Mouse (Mus musculus): ENCODE data around the gene Id1. TPM values are rescaled to one million over a fixed set of nuclear protein-coding genes. Genes with fewer than 3 reads are reported as not detected.

Gene Id1
- total and polyA plus RNA-seq, 2 experiments from 2014 or later: 58.8 to 59.8 TPM

DNA sequence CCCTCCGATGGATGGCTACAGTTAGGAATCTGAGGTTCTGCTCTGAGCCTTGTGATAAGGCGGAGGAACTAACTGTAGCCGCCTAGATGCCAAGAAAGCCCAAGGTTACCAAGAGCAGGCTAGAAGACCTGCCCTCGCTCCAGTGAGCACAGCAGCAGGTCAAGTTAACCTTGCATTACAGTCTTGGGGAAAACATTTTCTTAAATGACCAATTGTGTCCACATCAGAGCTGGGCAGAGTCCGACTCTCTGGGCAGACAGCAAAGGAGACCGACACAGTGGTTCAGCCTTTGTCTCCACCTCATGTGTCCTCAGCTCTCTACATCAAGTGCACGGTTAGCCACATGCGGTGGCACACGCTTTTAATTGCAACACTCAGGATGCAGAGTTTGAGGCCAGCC is 35.5 kb downstream of the Id1 start:
- H3K9ac ChIP-seq: no peak overlapping the region
- DNase-seq: no peak
- no peak overlapping the region for H3K4me3 ChIP-seq (ENCODE audit: low read depth, low read length)
- H3K27ac ChIP-seq (ENCODE audit: low read depth, low read length): no peak overlapping the region
- H3K4me2 ChIP-seq (ENCODE audit: low read depth): no peak overlapping the region
- no peak for ATAC-seq
- WGBS: 91% methylated on average over 9 of the region's 9 CpGs
- H3K4me1 ChIP-seq (ENCODE audit: insufficient read depth): no peaks in the 10 kb centered on the region
- no peaks in the 10 kb centered on the region for H3K27me3 ChIP-seq (ENCODE audit: insufficient read depth, low read length)
- no peak for TF ChIP-seq CTCF (IDR thresholded peaks at IDR 0.05; ENCODE audit: low read depth)
- no peaks in the 10 kb centered on the region for H3K9me3 ChIP-seq (ENCODE audit: low read length)
- H3K36me3 ChIP-seq (ENCODE audit: insufficient read depth): no peaks in the 10 kb centered on the region

GRCm38 (mm10) chr2:152772231-152772630 is 36.2 kb downstream of the Id1 start:
- no peak overlapping the region for H3K4me3 ChIP-seq (ENCODE audit: low read depth, low read length)
- ATAC-seq (no peak), DNase-seq (no peak)
- H3K9ac ChIP-seq: no peak overlapping the region
- 33% methylated on average over 1 of the region's 1 CpGs for WGBS
- H3K36me3 ChIP-seq (ENCODE audit: insufficient read depth): no peaks in the 10 kb centered on the region
- H3K4me1 ChIP-seq (ENCODE audit: insufficient read depth): no peaks in the 10 kb centered on the region
- no peak overlapping the region for H3K4me2 ChIP-seq (ENCODE audit: low read depth)
- no peaks in the 10 kb centered on the region for H3K27me3 ChIP-seq (ENCODE audit: insufficient read depth, low read length)
- no peaks in the 10 kb centered on the region for H3K9me3 ChIP-seq (ENCODE audit: low read length)
- no peak overlapping the region for H3K27ac ChIP-seq (ENCODE audit: low read depth, low read length)
- TF ChIP-seq CTCF (IDR thresholded peaks at IDR 0.05; ENCODE audit: low read depth): no peak

DNA sequence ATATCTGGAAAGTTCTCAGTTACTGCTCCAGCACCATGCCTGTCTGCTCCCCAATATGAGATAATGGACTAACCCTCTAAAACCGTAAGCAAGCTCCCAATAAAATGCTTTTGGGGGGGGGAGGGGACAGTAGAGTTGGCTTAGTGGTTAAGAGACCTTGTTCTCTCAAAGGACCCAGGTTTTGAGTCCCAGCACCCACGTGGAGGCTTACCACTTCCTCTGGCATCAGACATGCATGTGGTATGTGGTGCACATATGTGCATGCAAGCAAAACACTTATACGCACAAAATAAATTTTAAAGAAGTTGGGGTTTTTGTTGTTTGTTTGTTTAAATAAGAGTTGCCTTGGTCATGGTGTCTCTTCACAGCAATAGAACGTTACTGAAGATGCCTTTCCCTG is 39.3 kb downstream of the Id1 start:
- H3K4me2 ChIP-seq (ENCODE audit: low read depth): no peak overlapping the region
- 0 out of 2 replicates have a peak, but pooled peaks cover 10% of the 10 kb centered on the region for H3K36me3 ChIP-seq (ENCODE audit: insufficient read depth)
- no peak overlapping the region for H3K27ac ChIP-seq (ENCODE audit: low read depth, low read length)
- no peaks in the 10 kb centered on the region for H3K9me3 ChIP-seq (ENCODE audit: low read length)
- H3K27me3 ChIP-seq (ENCODE audit: insufficient read depth, low read length): no peaks in the 10 kb centered on the region
- no peak overlapping the region for H3K9ac ChIP-seq
- no peak for DNase-seq
- no peak for ATAC-seq
- no peaks in the 10 kb centered on the region for H3K4me1 ChIP-seq (ENCODE audit: insufficient read depth)
- no peak for TF ChIP-seq CTCF (IDR thresholded peaks at IDR 0.05; ENCODE audit: low read depth)
- no peak overlapping the region for H3K4me3 ChIP-seq (ENCODE audit: low read depth, low read length)
- WGBS: 78% methylated on average over 4 of the region's 4 CpGs

GRCm38 (mm10) chr2:152776019-152776418 is 40.0 kb downstream of the Id1 start:
- no peak for DNase-seq
- no peak overlapping the region for H3K4me2 ChIP-seq (ENCODE audit: low read depth)
- no peak for ATAC-seq
- H3K9ac ChIP-seq: no peak overlapping the region
- TF ChIP-seq CTCF (IDR thresholded peaks at IDR 0.05; ENCODE audit: low read depth): no peak
- H3K27ac ChIP-seq (ENCODE audit: low read depth, low read length): no peak overlapping the region
- 55% methylated on average over 3 of the region's 3 CpGs for WGBS
- no peak overlapping the region for H3K4me3 ChIP-seq (ENCODE audit: low read depth, low read length)
- peaks cover 15% of the 10 kb centered on the region; the same call in 1 of the 2 replicates for H3K36me3 ChIP-seq (ENCODE audit: insufficient read depth)
- no peaks in the 10 kb centered on the region for H3K4me1 ChIP-seq (ENCODE audit: insufficient read depth)
- no peaks in the 10 kb centered on the region for H3K9me3 ChIP-seq (ENCODE audit: low read length)
- H3K27me3 ChIP-seq (ENCODE audit: insufficient read depth, low read length): no peaks in the 10 kb centered on the region

GRCm38 (mm10) chr2:152776435-152776834 is 40.4 kb downstream of the Id1 start:
- Histone ChIP-seq H3K9ac (no peak overlapping the region), H3K9me3 (ENCODE audit: low read length) (no peaks in the 10 kb centered on the region), H3K4me1 (ENCODE audit: insufficient read depth) (no peaks in the 10 kb centered on the region), H3K27ac (ENCODE audit: low read depth, low read length) (no peak overlapping the region), H3K4me3 (ENCODE audit: low read depth, low read length) (no peak overlapping the region), H3K36me3 (ENCODE audit: insufficient read depth) (peaks cover 16% of the 10 kb centered on the region; the same call in 1 of the 2 replicates), H3K27me3 (ENCODE audit: insufficient read depth, low read length) (no peaks in the 10 kb centered on the region), H3K4me2 (ENCODE audit: low read depth) (no peak overlapping the region)
- ATAC-seq: no peak
- no peak for DNase-seq
- TF ChIP-seq CTCF (IDR thresholded peaks at IDR 0.05; ENCODE audit: low read depth): no peak
- WGBS: 86% methylated on average over 2 of the region's 2 CpGs

GRCm38 (mm10) chr2:152777081-152777480 is 41.0 kb downstream of the Id1 start:
- Histone ChIP-seq H3K9me3 (ENCODE audit: low read length) (no peaks in the 10 kb centered on the region), H3K4me2 (ENCODE audit: low read depth) (no peak overlapping the region), H3K36me3 (ENCODE audit: insufficient read depth) (peaks cover 22% of the 10 kb centered on the region; the same call in 1 of the 2 replicates), H3K4me1 (ENCODE audit: insufficient read depth) (no peaks in the 10 kb centered on the region), H3K9ac (no peak overlapping the region), H3K4me3 (ENCODE audit: low read depth, low read length) (no peak overlapping the region), H3K27ac (ENCODE audit: low read depth, low read length) (no peak overlapping the region), H3K27me3 (ENCODE audit: insufficient read depth, low read length) (no peaks in the 10 kb centered on the region)
- ATAC-seq (no peak), DNase-seq (no peak)
- 89% methylated on average over 3 of the region's 3 CpGs for WGBS
- no peak for TF ChIP-seq CTCF (IDR thresholded peaks at IDR 0.05; ENCODE audit: low read depth)

GRCm38 (mm10) chr2:152780466-152780865 is 44.4 kb downstream of the Id1 start:
- Histone ChIP-seq H3K9ac (no peak overlapping the region), H3K4me1 (ENCODE audit: insufficient read depth) (no peaks in the 10 kb centered on the region), H3K27ac (ENCODE audit: low read depth, low read length) (no peak overlapping the region), H3K36me3 (ENCODE audit: insufficient read depth) (peaks cover 22% of the 10 kb centered on the region; the same call in 1 of the 2 replicates), H3K9me3 (ENCODE audit: low read length) (no peaks in the 10 kb centered on the region), H3K27me3 (ENCODE audit: insufficient read depth, low read length) (no peaks in the 10 kb centered on the region), H3K4me2 (ENCODE audit: low read depth) (no peak overlapping the region), H3K4me3 (ENCODE audit: low read depth, low read length) (no peak overlapping the region)
- 94% methylated on average over 2 of the region's 2 CpGs for WGBS
- DNase-seq: no peak
- ATAC-seq: no peak
- TF ChIP-seq CTCF (IDR thresholded peaks at IDR 0.05; ENCODE audit: low read depth): no peak

Measured in forebrain, postnatal 0 days (tissue).